Mouse (Mus musculus) stomach, postnatal 0 days (tissue): ENCODE data around the gene Lrrc52. TPM values are rescaled to one million over a fixed set of nuclear protein-coding genes. Genes with fewer than 3 reads are reported as not detected.

Source experiments
- ATAC-seq: fragments of 200-750 bp; cut with Nextera tagmentation; 2 replicates; pipeline ENCODE4 v1.8.0; 2017; ENCODE audit not compliant: low FRiP score, low TSS enrichment
- DNase-seq: peaks from one replicate; pipeline ENCODE4 v3.0.0-alpha.2; 2016; ENCODE audit warnings: low spot score
- H3K27ac ChIP-seq: fragments of 300-500 bp; sonication (generic); replicated peaks from 2 replicates; pipeline ENCODE4 v1.5.1; 2014; ENCODE audit warnings: mild to moderate bottlenecking, control low read depth
- H3K27me3 ChIP-seq: fragments of 300-500 bp; sonication (generic); 2 replicates; pipeline ENCODE4 v1.6.1; 2014; ENCODE audit warnings: low read length; ENCODE audit not compliant: control insufficient read depth, insufficient read depth
- H3K36me3 ChIP-seq: fragments of 300-500 bp; sonication (generic); 2 replicates; pipeline ENCODE4 v1.6.1; 2014; ENCODE audit warnings: low read length, mixed read lengths; ENCODE audit not compliant: control insufficient read depth, insufficient read depth
- H3K4me1 ChIP-seq: fragments of 300-500 bp; sonication (generic); replicated peaks from 2 replicates; pipeline ENCODE4 v1.6.1; 2014; ENCODE audit warnings: antibody characterized with exemption; ENCODE audit not compliant: control insufficient read depth, insufficient read depth
- H3K4me2 ChIP-seq: fragments of 300-500 bp; sonication (generic); replicated peaks from 2 replicates; pipeline ENCODE4 v1.6.1; 2014; ENCODE audit warnings: low read depth, mild to moderate bottlenecking, control low read depth, moderate library complexity
- H3K4me3 ChIP-seq: fragments of 300-500 bp; sonication (generic); 2 replicates; pipeline ENCODE4 v1.5.1; 2014; ENCODE audit warnings: low read depth, low read length, control low read depth
- H3K9ac ChIP-seq: fragments of 300-500 bp; sonication (generic); 2 replicates; pipeline ENCODE4 v1.6.1; 2014; ENCODE audit warnings: mild to moderate bottlenecking, low read length, control low read depth, mixed read lengths
- H3K9me3 ChIP-seq: fragments of 300-500 bp; sonication (generic); 2 replicates; pipeline ENCODE4 v1.6.1; 2016; ENCODE audit warnings: low read length; ENCODE audit not compliant: control insufficient read depth
- CTCF ChIP-seq: IDR thresholded peaks from 2 replicates; pipeline ENCODE4 v1.5.1; 2016; ENCODE audit warnings: antibody characterized with exemption, low read depth, mild to moderate bottlenecking, moderate library complexity
- EP300 ChIP-seq: optimal IDR thresholded peaks from 2 replicates; pipeline ENCODE3; 2016; ENCODE audit warnings: antibody characterized with exemption
- WGBS: fragments of 180-500 bp; shearing (Covaris S2); extraction: QIAGEN DNeasy Blood & Tissue Kit; methylation state at CpG from one replicate; pipeline ENCODE4 v1.1.7; 2014; 5-methylcytosine and 5-hydroxymethylcytosine counted together
- polyA plus RNA-seq: library from polyadenylated mRNA; unstranded; fragments of >200 nt; fragmentation: Nextera tagmentation; extraction: Ambion mirVana; gene quantifications from 2 replicates; pipeline ENCODE4 v1.2.1, GENCODE M21; 2015

The Lrrc52 gene
- polyA plus RNA-seq, 1 experiment from 2014 or later: not detected

- Histone ChIP-seq H3K27me3 (no peaks in the 10 kb centered on the region), H3K27ac (no peak overlapping the region), H3K4me2 (no peak overlapping the region), H3K9me3 (no peaks in the 10 kb centered on the region), H3K4me3 (no peak overlapping the region), H3K36me3 (no peaks in the 10 kb centered on the region), H3K9ac (no peak overlapping the region), H3K4me1 (no peaks in the 10 kb centered on the region)
- WGBS: 48% methylated on average over 5 of the region's 5 CpGs
- TF ChIP-seq EP300: no peak
- no peak for TF ChIP-seq CTCF
- no peak for ATAC-seq
- no peak for DNase-seq
Measured at GRCm38 (mm10) chr1:167467916-167468315, 1.3 kb upstream of the Lrrc52 start.

- H3K4me1 ChIP-seq: no peaks in the 10 kb centered on the region
- H3K27ac ChIP-seq: no peak overlapping the region
- DNase-seq: no peak
- H3K9me3 ChIP-seq: no peaks in the 10 kb centered on the region
- H3K27me3 ChIP-seq: no peaks in the 10 kb centered on the region
- 67% methylated on average over 3 of the region's 3 CpGs for WGBS
- H3K9ac ChIP-seq: no peak overlapping the region
- H3K36me3 ChIP-seq: no peaks in the 10 kb centered on the region
- ATAC-seq: no peak
- H3K4me3 ChIP-seq: no peak overlapping the region
- no peak overlapping the region for H3K4me2 ChIP-seq
- TF ChIP-seq EP300 (no peak), CTCF (no peak)
Measured at GRCm38 (mm10) chr1:167457311-167457710, 9.3 kb downstream of the Lrrc52 start.

GRCm38 (mm10) chr1:167453048-167453447, 13.5 kb downstream of the Lrrc52 start:
- Histone ChIP-seq H3K4me3 (no peak overlapping the region), H3K27me3 (no peaks in the 10 kb centered on the region), H3K9ac (no peak overlapping the region), H3K27ac (no peak overlapping the region), H3K4me2 (no peak overlapping the region), H3K4me1 (no peaks in the 10 kb centered on the region), H3K9me3 (no peaks in the 10 kb centered on the region), H3K36me3 (no peaks in the 10 kb centered on the region)
- ATAC-seq (no peak), DNase-seq (no peak)
- TF ChIP-seq CTCF (no peak), EP300 (no peak)
- 76% methylated on average over 3 of the region's 3 CpGs for WGBS

GRCm38 (mm10) chr1:167452456-167452855, 14.1 kb downstream of the Lrrc52 start:
- Histone ChIP-seq H3K36me3 (no peaks in the 10 kb centered on the region), H3K27ac (no peak overlapping the region), H3K4me3 (no peak overlapping the region), H3K9me3 (no peaks in the 10 kb centered on the region), H3K4me1 (no peaks in the 10 kb centered on the region), H3K27me3 (no peaks in the 10 kb centered on the region), H3K4me2 (no peak overlapping the region), H3K9ac (no peak overlapping the region)
- DNase-seq (no peak), ATAC-seq (no peak)
- TF ChIP-seq EP300: no peak
- no peak for TF ChIP-seq CTCF
- WGBS: 59% methylated on average over 6 of the region's 6 CpGs

GRCm38 (mm10) chr1:167448598-167448997, 18.0 kb downstream of the Lrrc52 start:
- no peak overlapping the region for H3K27ac ChIP-seq
- 36% methylated on average over 7 of the region's 7 CpGs for WGBS
- H3K36me3 ChIP-seq: no peaks in the 10 kb centered on the region
- ATAC-seq (no peak), DNase-seq (no peak)
- H3K9ac ChIP-seq: no peak overlapping the region
- H3K27me3 ChIP-seq: no peaks in the 10 kb centered on the region
- no peak overlapping the region for H3K4me2 ChIP-seq
- no peak for TF ChIP-seq CTCF
- TF ChIP-seq EP300: no peak
- H3K4me1 ChIP-seq: no peaks in the 10 kb centered on the region
- H3K4me3 ChIP-seq: no peak overlapping the region
- H3K9me3 ChIP-seq: no peaks in the 10 kb centered on the region

GRCm38 (mm10) chr1:167448088-167448487, 18.5 kb downstream of the Lrrc52 start:
- H3K9ac ChIP-seq: no peak overlapping the region
- no peaks in the 10 kb centered on the region for H3K36me3 ChIP-seq
- H3K4me3 ChIP-seq: no peak overlapping the region
- DNase-seq (no peak), ATAC-seq (no peak)
- 57% methylated on average over 6 of the region's 6 CpGs for WGBS
- TF ChIP-seq EP300: no peak
- peak; percentile 39; the same call in 1 of the 2 replicates for TF ChIP-seq CTCF
- H3K9me3 ChIP-seq: no peaks in the 10 kb centered on the region
- no peaks in the 10 kb centered on the region for H3K4me1 ChIP-seq
- H3K4me2 ChIP-seq: no peak overlapping the region
- H3K27me3 ChIP-seq: no peaks in the 10 kb centered on the region
- H3K27ac ChIP-seq: no peak overlapping the region
